Mouse (Mus musculus) MEL (cell line): ENCODE results near the gene Ttc30a2.

Experiments
- CTCF ChIP-seq, 3 experiments: IDR thresholded peaks in 2 of 3; conservative IDR thresholded peaks in 1 of 3; 2 replicates each; pipeline ENCODE4 v1.5.1; 2011 to 2012; ENCODE audit warnings: low read length in 3 of 3, low read depth in 2 of 3, mild to moderate bottlenecking in 2 of 3, improper control_type of control experiment in 1 of 3, inconsistent platforms in 1 of 3, mixed read lengths in 1 of 3, moderate library complexity in 1 of 3; ENCODE audit not compliant: control insufficient read depth in 1 of 3, insufficient read depth in 1 of 3, poor library complexity in 1 of 3, severe bottlenecking in 1 of 3
- EP300 ChIP-seq, 2 experiments: IDR thresholded peaks; 2 replicates each; pipeline ENCODE4 v1.6.1; 2011; ENCODE audit warnings: improper control_type of control experiment in 2 of 2, low read length in 2 of 2, low read depth in 1 of 2, mild to moderate bottlenecking in 1 of 2
- MAX ChIP-seq: IDR thresholded peaks from 2 replicates; pipeline ENCODE4 v1.6.1; 2011; ENCODE audit warnings: low read length, improper control_type of control experiment
- POLR2A ChIP-seq, 2 experiments: IDR thresholded peaks; 2 replicates each; pipeline ENCODE4 v1.6.1; 2011 to 2012; ENCODE audit warnings: low read length in 2 of 2, mild to moderate bottlenecking in 2 of 2, control low read depth in 1 of 2, improper control_type of control experiment in 1 of 2, low read depth in 1 of 2, moderate library complexity in 1 of 2; ENCODE audit not compliant: control insufficient read depth in 1 of 2, insufficient read depth in 1 of 2, poor library complexity in 1 of 2
- TAL1 ChIP-seq: IDR thresholded peaks from 2 replicates; pipeline ENCODE4 v1.6.1; 2012; ENCODE audit warnings: mild to moderate bottlenecking, inconsistent platforms, low read length, moderate library complexity, mixed read lengths
- TCF12 ChIP-seq: IDR thresholded peaks from 2 replicates; pipeline ENCODE4 v1.6.1; 2014; ENCODE audit warnings: low read depth, mild to moderate bottlenecking, inconsistent platforms, low read length, improper control_type of control experiment, moderate library complexity
- ZC3H11A ChIP-seq: IDR thresholded peaks from 2 replicates; pipeline ENCODE4 v1.6.1; 2012; ENCODE audit warnings: low read depth, mild to moderate bottlenecking, inconsistent platforms, low read length, improper control_type of control experiment

DNA sequence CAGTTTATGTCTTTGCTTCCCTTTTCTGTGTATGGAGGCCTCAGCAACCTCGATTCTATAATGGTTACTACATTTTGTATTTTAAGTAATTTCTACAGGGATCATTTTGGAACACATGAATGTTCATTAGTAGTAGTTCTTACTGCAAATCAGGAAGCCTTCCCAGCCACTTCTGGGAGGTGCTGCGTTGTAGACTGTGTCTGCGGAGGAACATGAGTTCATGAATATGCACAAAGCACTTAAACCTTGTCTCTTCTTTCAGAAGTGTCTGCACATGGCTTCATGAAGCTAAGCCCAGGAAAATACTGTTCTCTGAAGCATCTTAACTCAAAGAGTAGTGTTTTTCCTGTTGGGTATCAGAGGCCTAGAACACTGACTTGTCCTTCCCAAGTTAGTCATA is 50.0 kb downstream of the Ttc30a2 start:
- no peak for TF ChIP-seq CTCF (IDR thresholded peaks at IDR 0.05 in 2 of 3, conservative IDR thresholded peaks at IDR 0.05 in 1 of 3; ENCODE audit: control insufficient read depth in 1 of 3, insufficient read depth in 1 of 3, low read depth in 2 of 3, low read length in 3 of 3, poor library complexity in 1 of 3, severe bottlenecking in 1 of 3)
- TF ChIP-seq POLR2A (IDR thresholded peaks at IDR 0.05; ENCODE audit: control insufficient read depth in 1 of 2, insufficient read depth in 1 of 2, low read depth in 1 of 2, low read length in 2 of 2, poor library complexity in 1 of 2), result no peak
- no peak for TF ChIP-seq TCF12
- no peak for TF ChIP-seq EP300 (IDR thresholded peaks at IDR 0.05; ENCODE audit: low read depth in 1 of 2, low read length in 2 of 2)
- no peak for TF ChIP-seq TAL1
- TF ChIP-seq ZC3H11A, result no peak
- no peak for TF ChIP-seq MAX
